Mouse (Mus musculus): ENCODE measurements around the gene Eid1.
A peak's percentile ranks its signal among the peaks of the same experiment; 100 is the strongest.

Eid1 gene

DNA sequence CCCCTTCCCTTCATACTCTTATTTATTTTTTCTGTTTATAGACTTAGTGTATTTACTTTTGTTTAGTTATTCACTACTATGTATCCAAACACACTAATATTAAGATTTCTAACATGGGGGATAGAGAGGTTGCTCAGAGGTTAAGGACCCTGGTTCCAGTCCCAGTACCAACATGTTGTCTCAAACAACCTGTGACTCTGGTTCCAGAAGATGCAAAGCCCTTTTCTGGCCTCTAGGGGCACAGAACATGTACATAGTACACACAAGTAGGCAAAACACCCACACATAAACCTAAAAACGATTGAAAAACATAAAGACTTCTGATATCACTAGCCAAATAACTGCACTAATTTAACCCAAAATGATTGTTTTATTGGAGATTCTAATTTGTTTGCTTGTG, 2.0 kb upstream of the Eid1 start:
- DNase-seq = no peak

- DNase-seq = no peak
Measured at GRCm38 (mm10) chr2:125672568-125672956, 333 bp upstream of the Eid1 start.

DNA sequence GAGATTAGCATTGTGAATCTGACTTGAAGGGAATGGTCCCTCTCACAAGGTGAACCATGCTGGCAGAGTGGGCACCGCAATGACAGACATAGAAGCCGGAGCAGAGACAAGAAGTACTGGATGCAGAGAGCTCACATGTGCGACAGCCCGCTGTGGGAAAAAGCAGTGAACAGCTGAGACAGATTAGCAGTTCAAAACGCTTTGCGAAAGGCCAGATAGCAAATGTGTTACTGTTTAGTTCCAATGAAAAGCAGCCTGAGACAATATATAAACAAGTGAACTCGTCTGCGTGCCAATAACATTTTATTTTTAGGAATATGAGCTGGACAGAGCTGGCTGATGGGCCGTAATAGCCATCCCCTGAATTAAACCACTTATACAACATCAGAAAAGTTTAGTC, 8.9 kb downstream of the Eid1 start:
- DNase-seq = no peak

DNA sequence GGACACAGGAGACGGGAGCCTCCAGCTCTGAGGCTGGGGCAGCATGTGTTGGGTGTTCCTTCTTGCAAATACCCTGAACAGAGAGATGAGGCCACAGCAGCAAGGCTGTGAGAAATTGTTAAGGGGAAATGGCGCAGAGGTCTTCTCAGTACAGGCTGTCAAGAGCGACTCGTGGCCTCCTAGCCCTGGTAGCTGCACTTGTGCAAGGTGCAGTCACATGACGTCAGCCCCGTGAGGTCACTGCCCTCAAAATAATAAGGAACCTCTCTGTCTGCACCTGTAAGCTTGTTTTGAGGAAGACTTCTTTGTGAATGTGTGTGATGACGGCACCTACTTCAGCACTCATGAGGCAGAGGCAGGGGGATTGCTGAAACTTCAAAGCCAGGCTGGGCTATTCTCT, 11.0 kb downstream of the Eid1 start:
- DNase-seq = no peak

GRCm38 (mm10) chr2:125684559-125685440, 11.9 kb downstream of the Eid1 start:
- peak; percentile 73 for DNase-seq

DNA sequence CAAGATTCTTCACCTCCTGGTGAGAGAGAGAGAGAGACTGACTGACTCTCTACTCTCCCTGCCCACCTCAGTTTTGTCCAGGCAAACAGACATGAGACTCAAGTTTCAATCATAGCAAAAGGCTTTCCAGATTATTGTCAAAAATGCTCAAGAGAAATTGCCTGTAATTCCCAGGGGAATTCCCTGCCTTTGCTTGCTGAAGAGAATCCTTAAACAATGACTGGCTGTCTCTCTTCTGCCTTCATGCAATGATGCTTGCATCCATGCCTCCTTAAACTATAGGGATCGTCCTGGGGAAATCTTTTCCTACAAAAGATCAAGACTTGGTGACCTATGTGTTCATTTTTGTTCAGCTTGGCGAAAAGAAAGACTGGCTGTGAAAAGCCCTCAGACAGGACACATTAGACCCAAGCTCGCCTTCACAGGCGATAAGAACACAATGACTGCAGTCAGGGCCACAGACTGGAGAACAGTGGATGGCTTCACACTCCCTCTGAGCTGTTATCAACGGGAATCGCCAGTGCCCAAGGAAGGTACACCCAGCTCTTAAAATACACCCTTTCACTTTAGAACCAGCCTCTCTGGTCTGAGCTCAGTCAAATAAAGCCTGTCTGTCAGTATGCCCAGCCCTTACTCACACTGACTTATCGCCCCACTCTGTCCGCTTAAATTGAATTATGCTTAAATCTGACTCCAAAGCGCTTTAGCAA, 12.7 kb downstream of the Eid1 start:
- DNase-seq = no peak

- no peak for DNase-seq
Measured at GRCm38 (mm10) chr2:125692010-125692409, 19.1 kb downstream of the Eid1 start.

- no peak for DNase-seq
Measured at GRCm38 (mm10) chr2:125694798-125695197, 21.9 kb downstream of the Eid1 start.

- DNase-seq = peak; percentile 21
Measured at GRCm38 (mm10) chr2:125696219-125696618, 23.3 kb downstream of the Eid1 start.

- no peak for DNase-seq
Measured at GRCm38 (mm10) chr2:125701606-125702005, 28.7 kb downstream of the Eid1 start.

GRCm38 (mm10) chr2:125702851-125703250, 30.0 kb downstream of the Eid1 start:
- DNase-seq = no peak

GRCm38 (mm10) chr2:125704907-125705631, 32.2 kb downstream of the Eid1 start:
- DNase-seq = no peak

DNA sequence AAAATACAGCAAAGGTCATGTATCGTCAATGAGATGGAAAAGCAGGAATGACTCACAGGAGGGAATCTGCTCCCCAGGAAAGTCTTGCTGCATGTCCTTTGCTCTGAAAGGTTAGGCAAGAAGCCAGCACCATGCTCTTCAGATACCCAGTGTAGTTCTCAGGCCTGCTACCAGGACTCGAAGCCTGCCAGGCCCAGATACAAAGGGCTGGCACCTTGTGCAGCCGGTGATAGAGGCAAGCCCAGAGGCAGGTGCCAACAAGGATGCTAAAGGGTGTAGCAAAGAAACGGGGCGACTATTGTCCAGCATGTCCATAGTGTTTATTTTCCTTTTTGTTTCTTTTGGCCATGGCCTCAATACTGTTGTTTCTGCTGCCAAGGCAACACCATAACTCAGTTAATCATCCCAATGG, 33.6 kb downstream of the Eid1 start:
- no peak for DNase-seq

DNA sequence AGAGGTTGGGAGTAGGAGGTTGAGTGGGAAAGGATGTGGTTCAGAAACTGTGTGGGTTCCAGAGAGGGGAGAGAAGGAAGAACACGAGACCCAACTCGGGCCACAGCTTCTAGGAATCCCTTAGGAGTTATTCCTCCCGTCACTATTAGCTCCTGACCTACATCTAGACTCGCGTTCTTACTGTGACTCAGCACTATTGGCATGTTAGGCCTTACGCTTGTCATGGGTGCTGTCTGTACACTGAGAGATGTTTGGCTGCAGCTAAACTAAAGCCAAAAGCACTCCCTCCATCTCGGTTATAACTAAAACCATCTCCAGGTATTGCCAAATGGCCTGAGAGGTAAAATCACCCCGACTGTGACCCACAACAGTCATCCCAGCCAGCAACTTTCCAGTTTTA, 43.7 kb downstream of the Eid1 start:
- DNase-seq = no peak

DNA sequence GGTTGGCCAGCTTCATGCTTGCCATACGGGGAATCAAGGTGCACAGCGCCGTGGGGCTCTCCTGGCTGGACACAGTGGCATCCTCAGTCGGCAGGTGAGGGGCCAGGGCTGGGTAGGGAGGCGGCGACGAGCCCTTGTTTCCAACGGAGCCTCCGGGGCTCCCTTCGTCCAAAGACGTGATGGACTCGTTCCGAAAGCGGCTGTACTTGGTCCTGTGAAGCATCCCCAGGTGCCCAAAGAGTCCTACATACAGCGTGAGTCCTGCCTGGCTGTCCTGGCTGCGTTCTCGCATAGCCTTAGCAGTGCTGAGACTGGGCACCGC, 50.2 kb downstream of the Eid1 start:
- DNase-seq = no peak

DNA sequence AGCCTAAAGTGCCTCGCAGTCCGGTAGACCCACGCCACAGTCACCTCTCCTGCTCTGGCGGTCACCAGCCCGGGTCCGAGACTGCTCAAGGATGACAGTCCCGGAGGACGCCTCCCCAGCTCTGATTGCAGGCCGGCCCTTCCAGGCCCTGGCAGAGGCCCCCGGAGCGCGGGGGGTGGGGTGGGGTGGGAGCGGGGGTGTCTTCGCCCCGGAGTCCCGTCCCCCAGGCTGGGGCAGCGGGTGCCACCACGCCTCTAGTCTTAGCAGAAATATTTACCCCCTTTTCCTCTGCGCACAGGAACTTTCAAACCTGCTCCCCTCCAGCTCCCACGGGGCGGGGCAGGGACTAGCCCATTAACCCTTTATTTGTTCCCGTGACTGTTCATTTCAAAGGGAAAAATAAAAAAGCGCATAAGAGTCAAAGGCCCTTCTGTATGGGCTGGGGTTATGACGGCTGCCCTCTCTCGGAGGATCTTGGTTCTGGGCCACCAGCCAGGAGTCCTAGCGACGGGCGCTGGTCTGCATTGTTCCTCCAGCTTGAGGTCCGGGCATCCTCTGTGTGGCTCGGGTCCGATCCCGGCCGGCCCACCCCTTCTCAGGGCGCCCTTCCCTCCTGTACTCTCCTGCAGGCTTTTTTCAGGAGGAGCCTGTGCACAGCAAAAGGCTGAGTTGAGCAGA, 50.7 kb downstream of the Eid1 start:
- DNase-seq = peak; percentile 42

- DNase-seq = no peak
Measured at GRCm38 (mm10) chr2:125724086-125724430, 51.2 kb downstream of the Eid1 start, which contains the start of gene Shc4. Gene Shc4 (minus strand): TSS chr2:125724148.
